Mouse (Mus musculus) liver, postnatal 0 days (tissue): ENCODE measurements around the gene Psme1.

Source experiments
- CTCF ChIP-seq: sonication (generic); IDR thresholded peaks from 2 replicates; pipeline ENCODE4 v1.5.1; 2016; ENCODE audit warnings: antibody characterized with exemption, low read depth
- EP300 ChIP-seq: IDR thresholded peaks from 2 replicates; pipeline ENCODE4 v1.6.1; 2016; ENCODE audit warnings: antibody characterized with exemption, low read depth, mild to moderate bottlenecking

GRCm38 (mm10) chr14:55558740-55559448 lies 19.0 kb upstream of the Psme1 start:
- peak; percentile 96 for TF ChIP-seq EP300
- peak; percentile 35 for TF ChIP-seq CTCF
